Mouse (Mus musculus): ENCODE results near the gene Ank3. TPM values are rescaled to one million over a fixed set of nuclear protein-coding genes. Genes with fewer than 3 reads are reported as not detected.

The Ank3 gene
- polyA plus RNA-seq, 1 experiment from 2014 or later: 70.0 TPM

DNA sequence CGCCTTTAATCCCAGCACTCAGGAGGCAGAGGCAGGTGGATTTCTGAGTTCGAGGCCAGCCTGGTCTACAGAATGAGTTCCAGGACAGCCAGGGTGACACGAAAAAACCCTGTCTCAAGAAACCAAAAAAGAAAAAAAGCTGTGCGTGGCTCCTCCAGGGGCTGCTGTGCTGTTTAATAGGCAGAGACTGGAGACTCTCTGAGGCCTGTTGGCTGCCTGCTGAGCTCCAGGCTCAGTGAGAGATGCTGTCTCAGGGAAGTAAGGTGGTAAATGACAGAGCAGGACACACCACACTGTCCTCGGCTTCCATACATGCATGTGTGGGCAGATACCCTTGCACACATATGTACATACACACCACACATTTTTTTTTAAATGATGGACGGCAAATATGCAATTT, 206.0 kb downstream of the Ank3 start:
- WGBS: 80% methylated on average over 6 of the region's 6 CpGs
- ATAC-seq (ENCODE audit: insufficient read depth, low FRiP score, low TSS enrichment) (no peak), DNase-seq (ENCODE audit: low spot score) (no peak)
- H3K27me3 ChIP-seq (ENCODE audit: control insufficient read depth, insufficient read depth, low read length): no peaks in the 10 kb centered on the region
- H3K27ac ChIP-seq (ENCODE audit: low read depth, low read length): no peak overlapping the region
- no peak overlapping the region for H3K9ac ChIP-seq (ENCODE audit: low read length)
- H3K9me3 ChIP-seq (ENCODE audit: control insufficient read depth, low read length): no peaks in the 10 kb centered on the region
- H3K4me3 ChIP-seq (ENCODE audit: low read depth, low read length): no peak overlapping the region
- H3K4me2 ChIP-seq (ENCODE audit: low read depth): no peak overlapping the region
- H3K4me1 ChIP-seq (ENCODE audit: control insufficient read depth, insufficient read depth, low read length): no peaks in the 10 kb centered on the region
- H3K36me3 ChIP-seq (ENCODE audit: control insufficient read depth, insufficient read depth, low read length): no peaks in the 10 kb centered on the region

DNA sequence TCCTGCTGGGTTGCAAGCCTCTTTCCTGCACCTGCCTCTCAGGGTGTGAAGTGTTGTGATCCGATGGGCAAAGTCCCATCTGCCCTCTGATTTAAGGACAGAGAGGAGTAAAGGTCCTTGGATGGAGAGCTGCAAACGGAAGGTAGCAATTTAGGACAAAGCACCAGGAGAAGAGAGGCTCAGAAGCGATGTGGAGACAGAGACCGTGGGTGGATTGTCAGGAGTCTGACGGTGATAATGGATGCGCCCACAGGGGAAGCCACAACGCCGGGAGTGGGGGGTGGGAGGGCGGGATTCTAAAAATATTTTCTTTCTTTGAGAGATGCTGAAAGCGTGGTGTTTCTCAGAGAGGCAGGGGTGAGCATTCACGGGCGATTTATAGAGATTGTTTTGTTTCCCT, 206.6 kb downstream of the Ank3 start:
- H3K27ac ChIP-seq (ENCODE audit: low read depth, low read length): no peak overlapping the region
- ATAC-seq (ENCODE audit: insufficient read depth, low FRiP score, low TSS enrichment): no peak
- no peaks in the 10 kb centered on the region for H3K4me1 ChIP-seq (ENCODE audit: control insufficient read depth, insufficient read depth, low read length)
- DNase-seq (ENCODE audit: low spot score): no peak
- no peaks in the 10 kb centered on the region for H3K36me3 ChIP-seq (ENCODE audit: control insufficient read depth, insufficient read depth, low read length)
- H3K9me3 ChIP-seq (ENCODE audit: control insufficient read depth, low read length): no peaks in the 10 kb centered on the region
- H3K4me2 ChIP-seq (ENCODE audit: low read depth): no peak overlapping the region
- WGBS: 50% methylated on average over 12 of the region's 12 CpGs
- H3K27me3 ChIP-seq (ENCODE audit: control insufficient read depth, insufficient read depth, low read length): no peaks in the 10 kb centered on the region
- no peak overlapping the region for H3K9ac ChIP-seq (ENCODE audit: low read length)
- no peak overlapping the region for H3K4me3 ChIP-seq (ENCODE audit: low read depth, low read length)

DNA sequence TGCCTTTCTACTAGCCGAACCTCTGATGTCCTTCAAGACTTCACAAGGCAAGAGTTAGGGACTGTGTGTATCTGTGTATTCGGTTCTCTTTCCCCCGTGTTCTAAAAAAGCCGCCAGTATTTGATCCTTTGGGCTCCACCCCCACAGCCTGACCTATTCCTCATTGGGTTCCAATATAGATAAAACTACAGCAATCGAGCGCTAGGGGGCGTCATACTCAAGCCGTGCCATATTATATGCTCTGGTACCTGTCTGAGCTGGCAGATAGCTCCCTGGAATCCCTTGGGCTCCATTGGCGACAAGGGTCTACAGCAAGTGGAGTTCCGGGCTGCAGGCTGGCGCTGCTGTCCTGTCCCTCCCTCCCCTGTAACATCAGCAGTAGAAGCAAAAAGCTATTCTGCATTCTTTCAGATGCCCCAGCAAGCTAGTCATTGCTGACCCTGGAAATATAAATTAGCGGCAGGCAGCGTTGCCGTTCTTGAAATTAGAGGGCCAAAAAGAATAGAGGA, 209.1 kb downstream of the Ank3 start:
- no peaks in the 10 kb centered on the region for H3K36me3 ChIP-seq (ENCODE audit: control insufficient read depth, insufficient read depth, low read length)
- ATAC-seq (ENCODE audit: insufficient read depth, low FRiP score, low TSS enrichment): no peak
- WGBS: 75% methylated on average over 14 of the region's 14 CpGs
- no peak overlapping the region for H3K27ac ChIP-seq (ENCODE audit: low read depth, low read length)
- H3K9ac ChIP-seq (ENCODE audit: low read length): no peak overlapping the region
- DNase-seq (ENCODE audit: low spot score): no peak
- no peaks in the 10 kb centered on the region for H3K27me3 ChIP-seq (ENCODE audit: control insufficient read depth, insufficient read depth, low read length)
- H3K9me3 ChIP-seq (ENCODE audit: control insufficient read depth, low read length): no peaks in the 10 kb centered on the region
- no peak overlapping the region for H3K4me2 ChIP-seq (ENCODE audit: low read depth)
- no peak overlapping the region for H3K4me3 ChIP-seq (ENCODE audit: low read depth, low read length)
- no peaks in the 10 kb centered on the region for H3K4me1 ChIP-seq (ENCODE audit: control insufficient read depth, insufficient read depth, low read length)

DNA sequence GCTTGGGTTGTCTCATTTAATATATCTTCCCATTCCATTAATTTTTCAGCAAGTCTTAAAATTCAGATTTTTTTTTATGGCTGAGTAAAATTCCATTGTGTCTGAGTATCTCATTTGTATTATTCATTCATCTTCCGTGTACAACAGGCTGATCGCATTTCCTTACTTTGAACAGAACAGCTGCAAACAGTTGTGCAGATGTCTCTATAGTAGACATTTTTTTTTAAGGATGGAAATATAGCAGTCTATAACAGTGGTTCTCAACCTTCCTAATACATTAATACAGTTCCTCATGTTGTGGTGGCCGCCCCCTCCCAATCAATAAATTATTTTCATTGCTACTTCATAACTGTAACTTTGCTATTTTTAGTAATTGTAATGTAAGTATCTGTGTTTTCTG, 212.7 kb downstream of the Ank3 start:
- H3K9ac ChIP-seq (ENCODE audit: low read length): no peak overlapping the region
- no peaks in the 10 kb centered on the region for H3K27me3 ChIP-seq (ENCODE audit: control insufficient read depth, insufficient read depth, low read length)
- no peaks in the 10 kb centered on the region for H3K4me1 ChIP-seq (ENCODE audit: control insufficient read depth, insufficient read depth, low read length)
- WGBS: 84% methylated on average over 3 of the region's 3 CpGs
- H3K4me2 ChIP-seq (ENCODE audit: low read depth): no peak overlapping the region
- H3K36me3 ChIP-seq (ENCODE audit: control insufficient read depth, insufficient read depth, low read length): no peaks in the 10 kb centered on the region
- no peak overlapping the region for H3K4me3 ChIP-seq (ENCODE audit: low read depth, low read length)
- DNase-seq (ENCODE audit: low spot score) (no peak), ATAC-seq (ENCODE audit: insufficient read depth, low FRiP score, low TSS enrichment) (no peak)
- H3K27ac ChIP-seq (ENCODE audit: low read depth, low read length): no peak overlapping the region
- H3K9me3 ChIP-seq (ENCODE audit: control insufficient read depth, low read length): no peaks in the 10 kb centered on the region

DNA sequence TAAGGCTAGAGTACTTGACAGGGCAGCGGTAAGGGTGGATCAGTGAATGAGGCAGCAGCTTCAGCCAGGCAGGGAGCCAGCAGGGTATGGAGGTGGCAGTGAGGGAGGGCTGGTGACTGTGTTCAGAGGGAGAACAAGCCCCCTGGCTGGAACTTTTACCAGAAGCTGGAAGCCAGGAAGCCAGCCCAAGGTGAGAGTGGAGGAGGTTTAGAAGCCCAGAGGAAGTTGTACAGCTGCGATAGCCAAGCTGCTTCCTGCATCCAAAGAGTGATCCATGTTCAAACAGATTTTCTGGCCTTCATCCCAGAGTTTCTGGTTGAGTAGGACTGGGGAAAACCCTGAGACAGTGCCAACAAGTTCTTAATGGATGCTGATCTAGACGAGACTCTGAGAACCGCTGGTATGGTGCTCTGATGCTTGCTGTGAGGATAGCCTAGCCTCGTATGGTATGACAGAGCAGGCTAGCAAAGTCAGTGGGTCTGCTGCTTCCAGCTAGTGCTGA, 213.3 kb downstream of the Ank3 start:
- H3K4me3 ChIP-seq (ENCODE audit: low read depth, low read length): no peak overlapping the region
- H3K4me2 ChIP-seq (ENCODE audit: low read depth): no peak overlapping the region
- no peaks in the 10 kb centered on the region for H3K4me1 ChIP-seq (ENCODE audit: control insufficient read depth, insufficient read depth, low read length)
- DNase-seq (ENCODE audit: low spot score): no peak
- 82% methylated on average over 5 of the region's 5 CpGs for WGBS
- H3K27ac ChIP-seq (ENCODE audit: low read depth, low read length): no peak overlapping the region
- H3K9me3 ChIP-seq (ENCODE audit: control insufficient read depth, low read length): no peaks in the 10 kb centered on the region
- H3K36me3 ChIP-seq (ENCODE audit: control insufficient read depth, insufficient read depth, low read length): no peaks in the 10 kb centered on the region
- no peak overlapping the region for H3K9ac ChIP-seq (ENCODE audit: low read length)
- no peaks in the 10 kb centered on the region for H3K27me3 ChIP-seq (ENCODE audit: control insufficient read depth, insufficient read depth, low read length)
- ATAC-seq (ENCODE audit: insufficient read depth, low FRiP score, low TSS enrichment): no peak

DNA sequence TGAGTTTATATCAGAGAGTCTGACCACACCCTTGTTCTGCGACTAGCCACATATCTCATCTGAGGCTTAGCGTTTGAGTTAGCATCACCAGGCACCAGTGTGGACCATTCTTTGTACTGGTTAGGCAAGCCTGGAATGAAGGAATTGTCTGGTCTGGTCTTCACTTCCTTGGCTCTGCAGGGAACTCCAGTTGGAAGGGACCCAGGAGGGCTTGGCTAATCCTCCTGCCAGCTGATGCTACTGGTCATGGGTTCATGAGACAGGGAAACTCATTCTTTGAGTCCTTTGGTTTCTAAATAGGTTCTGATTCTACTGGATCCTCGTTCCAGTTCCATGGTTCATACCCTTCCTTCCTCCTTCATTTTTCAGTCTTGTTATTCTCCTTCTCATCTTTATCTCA, 218.4 kb downstream of the Ank3 start:
- no peak for DNase-seq (ENCODE audit: low spot score)
- no peaks in the 10 kb centered on the region for H3K9me3 ChIP-seq (ENCODE audit: control insufficient read depth, low read length)
- no peak overlapping the region for H3K27ac ChIP-seq (ENCODE audit: low read depth, low read length)
- H3K4me3 ChIP-seq (ENCODE audit: low read depth, low read length): no peak overlapping the region
- no peaks in the 10 kb centered on the region for H3K27me3 ChIP-seq (ENCODE audit: control insufficient read depth, insufficient read depth, low read length)
- no peak overlapping the region for H3K9ac ChIP-seq (ENCODE audit: low read length)
- no peaks in the 10 kb centered on the region for H3K4me1 ChIP-seq (ENCODE audit: control insufficient read depth, insufficient read depth, low read length)
- no peak overlapping the region for H3K4me2 ChIP-seq (ENCODE audit: low read depth)
- 88% methylated on average over 3 of the region's 3 CpGs for whole genome bisulfite sequencing
- H3K36me3 ChIP-seq (ENCODE audit: control insufficient read depth, insufficient read depth, low read length): no peaks in the 10 kb centered on the region
- ATAC-seq (ENCODE audit: insufficient read depth, low FRiP score, low TSS enrichment): no peak

DNA sequence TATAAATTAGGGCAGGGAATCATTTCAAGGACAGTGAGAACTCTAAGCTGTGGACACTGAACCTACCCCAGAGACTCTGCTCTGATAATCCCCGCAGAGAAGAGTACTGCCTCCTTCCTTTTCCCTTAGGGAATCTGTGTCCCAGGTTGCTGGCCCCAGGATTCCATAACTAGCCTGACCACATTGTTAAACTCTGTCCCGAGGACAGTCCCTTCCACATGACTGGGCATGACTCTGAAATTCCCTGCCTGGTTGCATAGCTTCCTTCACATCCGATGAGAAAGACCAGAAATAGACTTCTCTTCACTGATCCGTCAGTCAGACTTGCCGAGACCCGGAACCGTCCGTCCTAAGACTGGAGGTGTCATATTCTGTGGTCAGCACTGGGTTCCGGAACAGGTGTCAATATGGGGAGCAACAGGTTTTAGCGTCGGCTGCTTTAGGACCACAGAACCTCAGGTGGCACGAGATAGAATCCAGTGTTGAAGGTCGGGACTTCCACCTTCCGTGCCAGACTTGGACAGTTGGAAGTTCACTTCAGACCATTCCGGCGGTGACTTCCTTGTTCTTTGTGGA, 219.1 kb downstream of the Ank3 start:
- ATAC-seq (ENCODE audit: insufficient read depth, low FRiP score, low TSS enrichment): no peak
- no peak for DNase-seq (ENCODE audit: low spot score)
- Histone ChIP-seq H3K9me3 (ENCODE audit: control insufficient read depth, low read length) (no peaks in the 10 kb centered on the region), H3K4me2 (ENCODE audit: low read depth) (no peak overlapping the region), H3K27me3 (ENCODE audit: control insufficient read depth, insufficient read depth, low read length) (no peaks in the 10 kb centered on the region), H3K9ac (ENCODE audit: low read length) (no peak overlapping the region), H3K36me3 (ENCODE audit: control insufficient read depth, insufficient read depth, low read length) (no peaks in the 10 kb centered on the region), H3K4me1 (ENCODE audit: control insufficient read depth, insufficient read depth, low read length) (no peaks in the 10 kb centered on the region), H3K27ac (ENCODE audit: low read depth, low read length) (no peak overlapping the region), H3K4me3 (ENCODE audit: low read depth, low read length) (no peak overlapping the region)
- WGBS: 90% methylated on average over 16 of the region's 16 CpGs

DNA sequence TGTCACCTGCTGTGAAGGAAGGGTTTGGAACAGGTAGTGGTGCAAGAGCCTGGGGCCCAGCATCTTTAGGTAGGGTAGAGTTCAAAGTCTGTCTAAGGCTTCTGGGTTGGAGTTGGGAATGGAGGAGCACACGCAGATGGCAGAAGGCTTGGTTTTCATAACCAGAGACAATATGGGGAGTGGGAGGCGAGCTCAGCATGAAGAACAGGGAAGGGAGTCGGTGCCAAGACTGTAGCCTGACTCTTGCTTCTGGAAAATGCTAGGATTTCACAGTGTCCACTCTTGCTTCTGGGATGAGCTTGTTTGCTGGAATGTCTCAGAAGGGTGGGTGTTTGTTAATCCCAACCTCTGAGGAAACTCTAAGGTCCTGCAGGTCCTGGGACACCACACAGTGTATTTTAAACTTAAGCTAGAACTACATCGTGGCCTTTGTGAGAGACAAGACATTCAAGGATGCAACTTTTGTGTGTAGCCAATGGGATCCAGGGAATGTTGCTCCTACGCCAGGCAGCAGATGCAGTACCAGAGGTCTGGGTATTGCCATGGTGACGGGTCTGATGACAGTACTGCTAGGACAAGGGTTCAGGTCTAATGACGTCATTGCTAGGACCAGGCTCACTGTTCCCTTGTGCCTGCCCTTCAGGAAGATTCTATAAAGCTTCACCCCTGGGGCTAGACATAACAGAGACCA, 222.3 kb downstream of the Ank3 start:
- no peak overlapping the region for H3K4me3 ChIP-seq (ENCODE audit: low read depth, low read length)
- H3K4me2 ChIP-seq (ENCODE audit: low read depth): no peak overlapping the region
- H3K9me3 ChIP-seq (ENCODE audit: control insufficient read depth, low read length): no peaks in the 10 kb centered on the region
- H3K4me1 ChIP-seq (ENCODE audit: control insufficient read depth, insufficient read depth, low read length): no peaks in the 10 kb centered on the region
- no peaks in the 10 kb centered on the region for H3K27me3 ChIP-seq (ENCODE audit: control insufficient read depth, insufficient read depth, low read length)
- H3K27ac ChIP-seq (ENCODE audit: low read depth, low read length): no peak overlapping the region
- DNase-seq (ENCODE audit: low spot score): no peak
- ATAC-seq (ENCODE audit: insufficient read depth, low FRiP score, low TSS enrichment): no peak
- no peaks in the 10 kb centered on the region for H3K36me3 ChIP-seq (ENCODE audit: control insufficient read depth, insufficient read depth, low read length)
- no peak overlapping the region for H3K9ac ChIP-seq (ENCODE audit: low read length)
- WGBS: 84% methylated on average over 7 of the region's 7 CpGs

DNA sequence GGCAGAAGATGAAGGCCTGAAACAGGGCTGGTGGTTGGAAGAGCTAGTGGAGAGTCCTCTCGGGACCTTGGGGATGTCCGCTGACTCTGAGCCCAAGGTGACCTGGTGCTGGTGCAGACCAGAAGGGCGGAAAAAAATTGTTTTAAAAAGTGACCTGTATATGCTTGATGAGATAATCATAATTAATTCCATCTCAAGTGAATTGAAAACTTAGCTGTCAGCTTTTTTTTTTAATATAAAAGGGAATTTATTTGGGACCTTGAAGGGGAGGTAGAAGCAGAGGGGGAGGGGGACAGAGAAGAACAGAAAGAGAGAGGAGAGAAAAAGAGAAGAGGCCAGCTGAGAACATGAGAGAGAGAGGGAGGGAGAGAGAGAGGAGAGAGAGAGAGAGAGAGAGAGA, 229.2 kb downstream of the Ank3 start:
- no peaks in the 10 kb centered on the region for H3K9me3 ChIP-seq (ENCODE audit: control insufficient read depth, low read length)
- H3K27me3 ChIP-seq (ENCODE audit: control insufficient read depth, insufficient read depth, low read length): no peaks in the 10 kb centered on the region
- H3K9ac ChIP-seq (ENCODE audit: low read length): no peak overlapping the region
- no peak overlapping the region for H3K4me2 ChIP-seq (ENCODE audit: low read depth)
- H3K4me1 ChIP-seq (ENCODE audit: control insufficient read depth, insufficient read depth, low read length): peaks cover 2% of the 10 kb centered on the region; the same call in 1 of the 2 replicates
- ATAC-seq (ENCODE audit: insufficient read depth, low FRiP score, low TSS enrichment) (no peak), DNase-seq (ENCODE audit: low spot score) (no peak)
- H3K36me3 ChIP-seq (ENCODE audit: control insufficient read depth, insufficient read depth, low read length): no peaks in the 10 kb centered on the region
- H3K4me3 ChIP-seq (ENCODE audit: low read depth, low read length): no peak overlapping the region
- no peak overlapping the region for H3K27ac ChIP-seq (ENCODE audit: low read depth, low read length)
- WGBS: 91% methylated on average over 3 of the region's 3 CpGs

Data from neural tube, embryonic 11.5 days (tissue).